In the genomic region with DNA sequence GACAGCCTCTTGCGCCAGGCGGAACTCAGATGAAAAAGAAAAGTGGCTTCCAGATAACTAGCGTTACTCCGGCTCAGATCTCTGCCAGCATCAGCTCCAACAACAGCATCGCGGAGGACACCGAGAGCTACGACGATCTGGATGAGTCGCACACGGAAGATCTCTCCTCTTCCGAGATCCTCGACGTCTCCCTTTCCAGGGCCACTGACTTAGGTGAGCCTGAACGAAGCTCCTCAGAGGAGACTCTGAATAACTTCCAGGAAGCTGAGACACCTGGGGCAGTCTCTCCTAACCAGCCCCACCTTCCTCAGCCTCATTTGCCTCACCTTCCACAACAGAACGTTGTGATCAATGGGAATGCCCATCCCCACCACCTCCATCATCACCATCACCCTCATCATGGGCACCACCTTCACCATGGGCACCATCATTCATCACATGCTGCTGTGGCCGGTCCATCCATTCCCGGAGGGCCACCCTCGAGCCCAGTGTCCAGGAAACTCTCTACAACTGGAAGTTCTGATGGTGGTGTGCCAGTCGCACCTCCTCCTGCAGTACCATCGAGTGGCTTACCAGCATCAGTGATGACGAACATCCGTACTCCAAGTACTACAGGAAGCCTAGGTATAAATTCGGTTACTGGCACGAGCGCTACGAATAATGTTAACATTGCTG, we compare ENCODE assay signal across 8 mouse cellular contexts. TPM values are rescaled to one million over a fixed set of nuclear protein-coding genes. Genes with fewer than 3 reads are reported as not detected.
DNase-seq lines count a peak whose midpoint lies in the region; ATAC-seq lines count a peak whose summit lies in the region.

No protein-coding gene starts in this region.

- peak overlapping the region; percentile 98 for H3K9ac ChIP-seq in kidney, embryonic 14.5 days (ENCODE audit: low read depth, low read length)
- peak overlapping the region; percentile 100 for H3K9ac ChIP-seq in hindbrain, embryonic 12.5 days
- peak overlapping the region; percentile 100 for H3K9ac ChIP-seq in midbrain, embryonic 12.5 days (replicated peaks)

- WGBS in kidney, embryonic 14.5 days, result 48% methylated on average over 27 of the region's 27 CpGs
- WGBS in embryonic facial prominence, embryonic 10.5 days, result 59% methylated on average over 27 of the region's 27 CpGs
- WGBS in hindbrain, embryonic 12.5 days, result 52% methylated on average over 27 of the region's 27 CpGs
- 50% methylated on average over 27 of the region's 27 CpGs for WGBS in midbrain, embryonic 12.5 days

- H3K27ac ChIP-seq in kidney, embryonic 14.5 days (ENCODE audit: low read depth, low read length), result peak overlapping the region; percentile 98; the same call in 1 of the 2 replicates
- H3K27ac ChIP-seq in embryonic facial prominence, embryonic 10.5 days (replicated peaks), result peak overlapping the region; percentile 99
- H3K27ac ChIP-seq in hindbrain, embryonic 12.5 days, result peak overlapping the region; percentile 100
- peak overlapping the region; percentile 100 for H3K27ac ChIP-seq in midbrain, embryonic 12.5 days (replicated peaks)

- peak overlapping the region; percentile 86 for H3K4me2 ChIP-seq in kidney, embryonic 14.5 days (replicated peaks; ENCODE audit: low read depth, low read length)
- H3K4me2 ChIP-seq in hindbrain, embryonic 12.5 days (replicated peaks), result peak overlapping the region; percentile 93
- peak overlapping the region; percentile 90 for H3K4me2 ChIP-seq in midbrain, embryonic 12.5 days (replicated peaks)

- no peaks in the 10 kb centered on the region for H3K9me3 ChIP-seq in kidney, embryonic 14.5 days (ENCODE audit: control insufficient read depth, low read length)
- no peaks in the 10 kb centered on the region for H3K9me3 ChIP-seq in embryonic facial prominence, embryonic 10.5 days
- H3K9me3 ChIP-seq in hindbrain, embryonic 12.5 days (replicated peaks), result no peaks in the 10 kb centered on the region
- no peaks in the 10 kb centered on the region for H3K9me3 ChIP-seq in midbrain, embryonic 12.5 days

- H3K36me3 ChIP-seq in kidney, embryonic 14.5 days (ENCODE audit: control insufficient read depth, insufficient read depth, low read length), result peaks cover 23% of the 10 kb centered on the region
- peaks cover 47% of the 10 kb centered on the region for H3K36me3 ChIP-seq in embryonic facial prominence, embryonic 10.5 days (replicated peaks)
- H3K36me3 ChIP-seq in hindbrain, embryonic 12.5 days, result peaks cover 26% of the 10 kb centered on the region
- H3K36me3 ChIP-seq in midbrain, embryonic 12.5 days, result peaks cover 26% of the 10 kb centered on the region

- H3K27me3 ChIP-seq in kidney, embryonic 14.5 days (ENCODE audit: control insufficient read depth, insufficient read depth, low read length), result no peaks in the 10 kb centered on the region
- H3K27me3 ChIP-seq in embryonic facial prominence, embryonic 10.5 days (replicated peaks; ENCODE audit: low read depth, poor library complexity, severe bottlenecking), result no peaks in the 10 kb centered on the region
- no peaks in the 10 kb centered on the region for H3K27me3 ChIP-seq in hindbrain, embryonic 12.5 days
- no peaks in the 10 kb centered on the region for H3K27me3 ChIP-seq in midbrain, embryonic 12.5 days

- no peak for DNase-seq in kidney, adult 18-20 months
- no peak for DNase-seq in embryonic facial prominence, embryonic 10.5 days (ENCODE audit: low spot score)
- DNase-seq in gastrocnemius, adult 18-20 months (ENCODE audit: low spot score), result no peak
- no peak for DNase-seq in layer of hippocampus, postnatal 14 days (ENCODE audit: low spot score in 2 of 2)

- no peak for ATAC-seq in kidney, embryonic 14.5 days (ENCODE audit: low FRiP score, low TSS enrichment)
- ATAC-seq in hindbrain, embryonic 12.5 days (ENCODE audit: low FRiP score), result no peak
- no peak for ATAC-seq in midbrain, embryonic 12.5 days (ENCODE audit: low FRiP score, low read depth)
- ATAC-seq in granulocyte monocyte progenitor cell, adult 5-6 weeks (replicated peaks; ENCODE audit: poor library complexity, severe bottlenecking), result no peak

- H3K4me1 ChIP-seq in kidney, embryonic 14.5 days (ENCODE audit: control insufficient read depth, insufficient read depth, low read length), result peaks cover 51% of the 10 kb centered on the region
- H3K4me1 ChIP-seq in embryonic facial prominence, embryonic 10.5 days, result peaks cover 60% of the 10 kb centered on the region
- peaks cover 49% of the 10 kb centered on the region for H3K4me1 ChIP-seq in hindbrain, embryonic 12.5 days
- H3K4me1 ChIP-seq in midbrain, embryonic 12.5 days, result peaks cover 58% of the 10 kb centered on the region

- H3K4me3 ChIP-seq in kidney, embryonic 14.5 days (ENCODE audit: low read length), result peak overlapping the region; percentile 80
- H3K4me3 ChIP-seq in embryonic facial prominence, embryonic 10.5 days, result peak overlapping the region; percentile 94
- peak overlapping the region; percentile 93 for H3K4me3 ChIP-seq in hindbrain, embryonic 12.5 days
- H3K4me3 ChIP-seq in midbrain, embryonic 12.5 days, result peak overlapping the region; percentile 100

RNA-seq across cellular contexts. Expression of a gene that starts 1.7 kb away (rescaled TPM):
- polyA plus RNA-seq in kidney, embryonic 14.5 days (2014; fragmentation: Nextera tagmentation; extraction: Ambion mirVana), result 844 and 1,016 TPM in 2 replicates
- polyA plus RNA-seq in embryonic facial prominence, embryonic 10.5 days (2016; fragmentation: Nextera tagmentation; extraction: Ambion mirVana), result 300 and 325 TPM in 2 replicates
- polyA plus RNA-seq in hindbrain, embryonic 12.5 days (2016; fragmentation: Nextera tagmentation; extraction: Ambion mirVana), result 458 and 517 TPM in 2 replicates
- 436 and 539 TPM in 2 replicates for polyA plus RNA-seq in midbrain, embryonic 12.5 days (2016; fragmentation: Nextera tagmentation; extraction: Ambion mirVana)
- total RNA-seq in granulocyte monocyte progenitor cell, adult 5-6 weeks (2014; fragmentation: Nextera tagmentation), result 53.3 and 59.4 TPM in 2 replicates
- total RNA-seq in granulocyte monocyte progenitor cell, adult 5-6 weeks (2017), result 30.6 and 41.9 TPM in 2 replicates
- total RNA-seq in gastrocnemius, adult 18-20 months (2021), result 100 to 1,000 TPM; 110 to 142 TPM
- total RNA-seq in layer of hippocampus, postnatal 14 days (2021), result 100 to 1,000 TPM; 567 to 576 TPM
